Mouse (Mus musculus) urinary bladder, postnatal 14 days (tissue): ENCODE measurements at regions not wholly inside any gene's neighbourhood (a gene's known extent, or its start where the extent isn't known, plus 50 kb on each side); places are given as distances from the start of the nearest gene placed in this dataset.

Experiments used
- DNase-seq: peaks from one replicate; pipeline ENCODE4 v3.0.0; 2021; ENCODE audit warnings: low spot score

DNA sequence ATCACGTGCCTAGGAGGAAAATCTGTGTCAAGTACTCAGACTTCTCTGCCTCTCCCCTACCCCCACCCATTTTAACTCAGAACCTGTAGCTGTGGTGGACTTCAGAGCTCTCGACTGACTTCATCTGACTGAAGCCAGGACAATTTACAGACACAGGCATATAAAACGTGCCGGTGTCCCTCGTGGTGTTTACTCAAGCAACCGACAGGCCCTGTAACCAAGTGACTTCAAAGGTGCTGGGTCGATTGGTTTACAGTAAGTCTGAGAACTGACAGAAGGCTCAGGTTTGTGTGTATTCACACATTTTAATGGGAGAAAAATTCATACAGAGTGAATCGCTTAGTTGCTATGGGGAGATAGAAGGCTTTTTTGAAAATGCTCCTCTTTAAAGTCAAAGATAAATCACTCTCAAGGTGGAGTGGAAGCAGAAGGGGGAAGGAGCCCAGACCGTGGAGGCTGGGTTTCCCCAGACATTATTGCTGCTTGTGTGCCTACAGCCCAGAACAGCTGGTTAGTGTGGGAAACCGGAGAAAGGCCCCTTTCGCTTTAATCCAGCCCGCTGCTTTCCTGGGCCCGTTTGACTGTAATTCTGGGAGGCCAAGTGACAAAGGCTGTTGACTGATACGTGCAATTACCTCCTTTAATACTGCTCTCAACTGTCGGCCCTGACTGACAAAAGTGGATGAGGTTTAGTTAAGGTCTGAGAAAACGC is 218.6 kb downstream of the Sox2 start:
- DNase-seq = no peak

DNA sequence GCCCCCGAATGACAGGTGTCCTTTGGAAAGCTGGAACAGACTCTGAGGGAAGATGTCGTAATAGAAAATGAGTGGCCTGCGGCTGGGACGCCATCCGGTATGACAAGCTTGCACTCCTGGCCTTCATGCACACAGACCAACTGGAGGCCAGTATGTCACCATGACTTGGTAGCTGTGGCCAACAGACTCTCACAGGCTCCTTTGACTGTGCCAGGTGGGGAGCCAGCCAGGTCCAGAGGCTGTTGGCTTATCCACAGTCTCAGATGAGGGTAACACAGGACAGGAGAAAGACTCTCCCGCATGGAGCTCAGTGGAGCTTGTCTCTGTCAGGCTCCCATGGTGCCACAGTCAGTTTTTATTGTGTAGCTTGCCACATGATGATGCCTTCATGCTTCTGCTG is 219.7 kb downstream of the Sox2 start:
- no peak for DNase-seq

DNA sequence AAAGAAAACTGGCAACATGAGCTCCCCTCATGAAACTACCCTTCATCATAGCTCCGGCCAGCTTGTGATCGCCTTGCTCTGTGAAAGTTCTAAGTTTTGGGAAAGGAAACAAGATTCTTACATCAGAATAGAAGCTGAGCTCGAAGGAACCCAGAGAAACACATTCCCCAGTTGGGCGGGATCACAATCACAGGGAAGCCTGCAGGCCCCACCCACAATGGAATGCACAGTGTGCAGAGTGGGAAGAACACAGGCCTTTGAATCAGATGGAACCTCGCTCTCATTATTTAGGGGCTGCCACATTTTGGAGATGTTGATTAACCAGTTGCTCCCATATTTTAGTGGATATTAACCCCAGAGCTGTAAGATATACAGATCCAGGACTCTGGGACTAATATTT is 234.9 kb downstream of the Sox2 start:
- peak; percentile 65 for DNase-seq

DNA sequence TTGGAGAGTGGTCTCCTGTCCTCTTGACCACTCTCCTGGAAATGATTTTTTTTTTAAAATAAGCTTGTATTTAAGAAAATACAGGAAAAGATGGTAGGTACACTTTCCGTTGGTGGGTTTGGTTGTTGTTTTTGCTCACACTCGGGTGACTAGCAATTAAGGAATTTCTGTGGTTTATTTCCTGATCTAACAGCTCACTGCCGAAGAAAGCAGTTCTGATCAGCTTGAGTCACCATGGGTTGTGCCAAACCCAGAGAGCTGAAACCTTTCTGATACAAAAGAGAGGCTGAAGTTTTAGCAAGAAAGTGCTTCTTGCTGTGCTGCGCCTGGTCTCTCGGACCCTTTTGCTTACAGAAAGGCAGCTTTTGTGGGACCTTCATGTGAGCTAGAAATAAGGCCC is 243.2 kb downstream of the Sox2 start:
- DNase-seq = peak; percentile 9

DNA sequence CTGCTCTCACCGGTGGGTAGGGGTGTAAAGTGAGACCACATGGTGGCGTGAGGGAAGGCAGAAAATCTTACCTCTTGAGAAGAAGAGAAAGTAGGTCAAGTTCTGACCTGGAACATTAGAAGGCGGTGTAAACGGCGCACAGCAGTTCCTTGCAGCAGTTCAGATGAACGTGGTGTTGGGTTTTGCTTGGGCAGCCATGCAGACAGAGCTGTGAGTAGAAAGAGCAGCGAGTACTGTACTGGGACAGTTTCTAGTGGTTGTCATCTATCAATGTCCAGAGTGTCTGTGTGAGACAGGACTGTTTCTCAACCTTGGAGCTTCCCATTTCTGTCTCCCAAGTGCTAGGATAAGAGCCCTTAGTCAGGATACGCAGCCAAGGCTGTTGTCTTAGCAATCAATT is 252.9 kb downstream of the Sox2 start:
- no peak for DNase-seq

DNA sequence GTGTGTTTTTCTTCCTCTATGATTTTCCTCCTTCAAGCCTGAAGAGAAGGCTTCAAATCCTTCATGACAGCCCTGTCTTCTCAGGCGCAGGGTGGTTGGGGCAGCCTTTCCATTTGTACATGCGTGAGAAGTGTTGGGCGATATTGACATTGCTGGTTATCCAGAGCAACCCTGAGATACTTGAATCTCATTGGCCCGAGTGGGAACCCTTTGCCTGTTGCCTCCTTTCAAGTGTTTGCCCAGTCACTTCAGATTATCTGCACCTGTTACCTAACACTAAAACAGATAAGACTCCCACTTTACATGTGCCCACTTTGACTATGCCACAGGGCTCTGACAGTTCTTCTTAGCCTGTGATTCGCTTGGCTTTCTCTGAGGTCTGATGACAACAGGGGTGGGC is 258.3 kb downstream of the Sox2 start:
- no peak for DNase-seq

DNA sequence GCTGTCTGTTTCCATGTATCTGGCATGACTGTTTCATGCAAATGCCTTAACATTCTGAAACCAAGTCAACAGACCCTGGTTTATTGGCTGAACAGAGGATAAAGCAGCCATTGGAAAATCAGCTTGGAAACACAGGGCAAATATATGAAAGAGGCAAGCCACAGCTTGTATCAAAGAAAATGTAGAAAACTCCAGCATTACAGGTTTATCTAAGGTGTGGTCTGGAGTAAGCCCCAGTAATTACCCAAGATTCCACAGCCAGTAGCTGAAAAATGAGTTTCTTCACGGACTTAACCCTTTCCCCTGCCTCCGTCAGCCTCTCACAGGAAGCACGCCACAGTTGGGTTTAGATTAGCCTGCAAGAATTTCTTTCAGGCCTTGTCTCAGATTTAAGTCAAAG is 259.1 kb downstream of the Sox2 start:
- DNase-seq = no peak

DNA sequence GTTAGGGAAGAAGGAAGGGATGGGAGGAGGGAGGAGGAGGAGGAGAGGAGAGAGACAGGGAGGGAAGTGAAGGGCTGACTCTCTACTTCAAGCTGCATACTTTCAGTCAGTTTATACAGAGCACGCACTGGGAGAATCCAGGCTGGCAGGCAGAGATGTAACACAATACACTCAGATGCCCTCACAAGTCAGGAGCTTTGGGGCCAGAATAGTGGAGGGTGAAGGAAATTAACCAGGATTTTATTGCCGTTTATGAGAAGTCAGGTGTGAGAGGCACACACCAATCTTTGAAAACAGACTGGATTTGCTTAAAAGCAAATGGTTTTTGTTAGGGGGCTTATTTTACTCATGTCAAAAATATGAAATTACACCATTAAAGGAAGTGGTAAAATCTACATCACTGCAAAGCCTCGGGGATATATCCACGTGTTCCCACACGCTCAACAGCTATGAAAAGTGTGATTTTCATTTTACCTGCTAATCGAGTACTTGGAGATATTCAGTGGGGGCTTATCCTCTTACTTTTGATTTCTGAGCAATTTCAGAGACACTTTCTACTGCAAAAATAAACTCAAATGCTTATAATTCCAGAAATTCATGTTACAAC is 268.2 kb downstream of the Sox2 start:
- no peak for DNase-seq

DNA sequence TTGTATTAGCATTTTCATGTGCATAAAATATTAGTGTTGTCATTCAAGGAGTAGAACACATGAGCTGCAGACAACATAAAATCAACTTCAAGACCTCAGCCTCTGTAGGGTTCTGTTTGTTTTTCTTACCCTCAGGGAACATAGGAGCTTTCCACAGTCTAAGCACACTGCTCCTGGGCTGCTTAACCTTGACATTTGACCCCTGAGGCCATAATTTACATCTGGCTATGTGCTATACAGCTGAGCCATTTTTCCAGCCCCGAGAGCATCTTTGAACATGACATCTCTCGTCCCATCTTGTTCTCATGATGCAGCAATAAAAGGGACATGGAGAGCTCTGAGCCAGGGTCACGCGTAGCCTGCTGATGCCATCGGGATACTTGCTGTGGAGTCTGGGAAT is 270.3 kb downstream of the Sox2 start:
- no peak for DNase-seq

DNA sequence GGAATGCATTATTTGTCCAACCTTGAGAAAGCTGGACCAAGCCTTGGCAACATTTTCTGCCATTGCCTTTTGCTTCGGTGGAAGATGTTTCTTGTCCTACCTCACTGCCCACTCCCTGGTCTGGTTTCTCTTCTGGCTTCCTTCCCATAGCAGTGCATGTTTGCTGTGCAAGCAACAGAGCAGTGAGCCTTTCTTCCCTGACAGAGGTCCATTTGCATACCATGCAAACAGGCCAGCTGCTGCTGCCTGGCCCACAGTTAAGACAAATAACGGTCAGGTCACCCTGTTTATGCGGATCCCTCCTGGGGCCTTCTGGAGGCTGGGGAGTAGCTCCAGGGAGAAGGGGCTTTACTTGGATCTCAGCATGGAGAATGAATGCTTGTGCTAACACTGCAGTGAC is 299.7 kb downstream of the Sox2 start:
- no peak for DNase-seq

DNA sequence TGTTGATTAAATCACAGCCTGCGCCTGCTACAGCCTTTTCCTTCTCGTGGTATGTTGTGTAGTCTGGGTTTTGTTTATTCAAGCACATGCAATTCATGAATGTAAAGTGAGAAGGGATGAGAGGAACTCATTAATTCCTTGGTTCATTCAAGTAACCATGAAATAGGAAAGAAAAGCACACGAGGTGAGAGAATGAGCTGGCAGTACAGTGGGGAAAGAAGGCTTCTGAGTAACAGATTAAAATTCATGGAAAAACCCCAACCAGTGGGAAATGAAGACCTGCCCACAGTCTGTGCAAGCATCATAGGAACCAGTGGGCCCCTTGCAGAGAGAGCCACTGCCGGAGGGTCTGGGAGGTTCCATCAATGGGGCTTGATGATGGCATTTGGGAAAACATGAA is 306.0 kb downstream of the Sox2 start:
- DNase-seq = no peak

DNA sequence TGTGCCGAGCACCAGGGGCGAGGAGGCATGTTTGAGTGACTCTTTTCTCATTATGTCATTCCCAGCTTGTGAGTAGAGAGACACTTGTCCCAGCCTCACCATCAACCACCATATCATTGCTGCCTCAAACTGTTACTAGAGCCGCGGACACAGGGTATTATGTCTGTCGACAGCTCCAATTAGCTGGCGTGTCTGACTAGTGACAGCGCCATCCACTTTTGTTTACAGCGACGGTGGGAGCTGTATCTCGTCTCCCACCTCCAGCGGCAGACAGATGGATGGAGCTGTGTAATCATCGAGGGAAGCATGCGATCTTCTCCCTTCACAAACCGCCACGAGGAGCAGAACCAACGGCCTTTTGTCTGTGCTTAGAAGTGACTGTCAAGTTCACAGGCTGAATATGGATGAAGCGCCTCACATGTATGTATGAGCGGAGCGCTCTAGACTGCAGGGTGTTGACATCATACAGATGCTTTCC is 308.9 kb downstream of the Sox2 start:
- DNase-seq = no peak

DNA sequence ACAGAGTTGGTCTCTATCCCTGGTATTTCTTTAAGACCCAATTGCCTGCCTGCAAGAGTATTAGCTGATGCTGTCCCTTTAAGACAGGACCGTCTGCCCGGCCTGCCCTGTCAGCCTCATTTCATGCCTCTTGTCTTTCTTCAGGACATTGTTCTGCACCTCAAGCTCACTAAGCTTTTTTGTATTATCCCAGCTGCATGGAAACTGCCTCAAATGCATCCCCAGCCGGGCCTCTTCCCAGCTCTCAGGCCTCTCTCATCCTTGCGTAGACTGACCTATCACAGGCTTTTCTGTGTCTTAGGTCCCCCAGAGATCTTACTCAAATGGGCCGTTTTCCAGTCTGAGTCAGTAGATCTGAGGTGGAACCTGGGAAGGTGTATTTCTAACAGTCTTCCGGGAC is 316.2 kb downstream of the Sox2 start:
- no peak for DNase-seq

DNA sequence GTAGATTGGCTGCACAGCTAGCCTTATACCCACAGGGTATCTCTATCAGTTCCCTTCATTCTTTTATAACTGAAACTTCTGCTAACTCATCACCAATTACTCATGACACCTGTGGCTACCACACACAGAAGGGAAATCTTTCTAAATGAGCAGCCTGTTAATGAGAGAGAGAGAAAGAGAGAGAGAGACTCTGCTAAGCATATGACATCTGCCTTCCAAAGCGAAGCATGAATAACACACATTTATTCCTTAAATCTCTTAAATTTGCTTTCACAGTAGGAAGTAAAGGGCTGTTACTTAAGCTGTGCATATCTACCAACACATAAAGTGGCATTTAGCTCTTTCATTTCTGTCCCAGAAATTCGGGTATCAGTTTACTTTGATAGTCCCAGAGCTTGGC is 317.7 kb downstream of the Sox2 start:
- DNase-seq = no peak

DNA sequence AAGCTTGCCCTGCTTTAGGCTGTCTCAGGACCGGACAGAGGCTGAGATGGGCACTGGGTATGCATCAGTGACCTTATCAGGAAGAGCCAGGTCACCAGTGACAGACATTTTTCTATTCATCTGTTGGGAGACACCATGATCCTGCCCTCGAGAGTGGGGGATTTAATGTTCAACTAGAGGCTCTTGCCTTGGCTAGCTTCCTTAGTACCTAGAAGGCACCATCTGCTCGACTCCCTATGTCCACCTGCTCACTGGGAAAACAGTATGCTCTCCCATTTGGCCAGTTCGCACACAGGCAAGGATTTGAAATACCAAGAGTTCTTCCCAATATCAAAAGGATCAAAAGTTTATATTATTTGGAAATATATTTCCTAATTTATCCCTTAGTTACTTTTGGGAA is 321.3 kb downstream of the Sox2 start:
- no peak for DNase-seq

DNA sequence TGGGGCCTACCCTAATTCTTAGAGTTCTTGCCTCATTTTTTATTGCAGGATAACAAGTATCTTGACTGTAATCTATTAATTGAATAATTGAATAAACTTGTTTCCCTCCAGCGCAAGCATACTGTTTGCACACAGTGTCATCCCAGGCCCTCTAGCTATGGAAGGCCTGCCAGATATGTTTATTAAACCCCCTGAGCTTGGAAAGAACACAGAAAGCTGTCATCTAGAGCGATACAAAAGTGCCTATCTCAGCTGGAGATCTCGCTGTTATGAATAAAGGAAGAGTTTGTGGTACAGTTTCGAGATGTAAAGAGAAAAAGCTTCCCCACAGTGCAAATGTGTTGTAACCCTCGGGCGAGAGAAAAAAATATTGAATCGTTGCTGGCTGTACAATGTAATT is 324.2 kb downstream of the Sox2 start:
- DNase-seq = no peak
